Mouse (Mus musculus): ENCODE results near the gene Proca1.

Gene Proca1

DNA sequence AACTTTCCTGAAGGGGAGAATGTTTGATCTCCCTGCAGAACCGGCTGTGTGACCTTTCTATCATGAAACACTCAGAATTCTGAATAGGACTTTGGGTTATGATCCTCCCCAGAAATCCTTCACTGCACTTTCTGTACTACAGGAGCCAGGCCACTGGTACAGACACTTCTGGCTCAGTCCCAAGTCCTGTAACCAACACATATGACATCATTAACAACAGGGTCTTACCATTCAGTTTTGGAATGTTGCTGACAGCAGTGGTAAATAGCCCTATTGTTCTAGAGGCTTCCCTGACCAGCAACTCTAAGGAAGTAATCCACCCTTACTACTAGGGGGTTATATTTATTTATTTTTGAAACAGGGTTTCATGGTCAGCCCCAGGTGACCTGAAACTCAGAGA lies at the start of gene Proca1:
Gene Proca1, plus strand, starts transcription at position 280 of the 400 bp plus-strand sequence.
- no peak for DNase-seq (ENCODE audit: extremely low spot score, low read depth, low spot score)

DNA sequence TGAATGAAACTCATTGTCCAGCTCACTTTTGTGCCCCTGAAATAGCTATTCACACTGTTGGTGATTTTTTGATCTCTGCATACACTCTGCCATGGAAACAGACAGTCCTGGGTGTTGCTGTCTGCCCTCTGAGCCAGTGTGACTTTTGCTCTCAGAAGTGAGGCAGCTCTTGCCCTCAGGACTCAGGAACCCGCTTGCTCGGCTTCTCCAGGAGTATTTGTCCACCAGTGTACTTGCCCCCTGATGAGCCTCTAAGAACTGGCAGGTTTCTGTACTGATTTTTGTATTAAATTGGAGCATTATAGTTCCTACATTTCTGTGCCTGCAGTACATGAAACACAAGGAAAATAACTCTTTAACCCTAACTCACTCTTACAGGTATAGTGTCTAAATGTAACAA lies 49.7 kb upstream of the Proca1 start:
- no peak for DNase-seq (ENCODE audit: extremely low spot score, low read depth, low spot score)

- DNase-seq (ENCODE audit: extremely low spot score, low read depth, low spot score): no peak
Measured at GRCm38 (mm10) chr11:78146168-78146567, 47.0 kb upstream of the Proca1 start.

DNA sequence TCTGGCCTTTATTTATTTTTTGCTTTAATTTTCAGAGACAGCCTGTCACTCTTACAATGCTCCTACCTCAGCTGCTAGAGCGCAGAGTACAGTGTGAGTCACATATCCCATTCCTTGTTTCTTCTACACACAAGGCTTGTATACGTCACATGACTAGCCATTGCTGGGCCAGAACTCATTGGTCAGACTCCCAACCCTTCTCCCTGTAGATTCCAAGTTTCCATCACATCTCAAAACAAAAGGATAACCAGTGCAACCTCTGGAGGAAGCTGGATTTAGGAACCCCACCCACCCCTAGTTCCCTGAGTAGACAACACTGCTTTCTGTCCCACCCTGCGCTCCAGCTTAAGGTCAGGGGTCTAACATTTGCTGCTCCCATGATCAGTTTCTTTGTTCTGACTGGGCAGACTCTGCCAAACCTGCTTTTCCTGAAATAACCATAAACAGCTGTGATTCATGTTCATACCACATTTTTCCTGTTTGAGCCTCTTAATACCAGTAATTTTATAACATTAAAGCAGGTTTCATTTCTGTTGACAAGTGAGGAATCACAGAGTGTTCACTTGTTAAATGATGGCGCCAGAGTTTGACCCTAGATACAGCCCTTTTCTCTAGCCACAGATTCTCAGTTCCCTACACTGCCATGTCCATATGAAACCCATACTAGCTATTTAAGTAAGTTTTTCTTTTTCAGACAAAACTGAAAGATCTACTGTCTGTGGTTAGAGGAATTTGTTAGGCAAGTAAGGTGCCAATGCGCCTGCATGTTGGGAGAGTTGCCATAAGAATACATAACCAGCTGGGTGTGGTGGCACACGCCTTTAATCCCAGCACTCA lies 46.3 kb upstream of the Proca1 start:
- no peak for DNase-seq (ENCODE audit: extremely low spot score, low read depth, low spot score)

DNA sequence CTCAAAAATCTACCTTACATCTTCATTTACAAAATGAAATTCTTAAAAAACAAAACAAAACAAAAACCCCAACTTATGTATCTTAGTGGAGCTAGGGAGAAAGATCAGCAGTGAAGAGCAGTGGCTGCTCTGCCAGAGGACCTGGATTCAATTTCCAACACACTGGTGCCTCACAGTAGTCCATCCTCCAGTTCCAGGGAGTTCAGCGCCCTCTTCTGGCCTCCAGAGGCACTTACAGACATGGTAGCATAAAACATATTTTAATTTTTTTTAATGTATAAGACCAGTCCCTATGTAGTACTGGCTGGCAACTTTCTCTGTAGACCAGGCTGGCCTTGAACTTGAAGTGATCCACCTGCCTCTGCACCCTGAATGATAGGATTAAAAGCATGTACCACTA lies 42.0 kb upstream of the Proca1 start:
- DNase-seq (ENCODE audit: extremely low spot score, low read depth, low spot score): no peak

- DNase-seq (ENCODE audit: extremely low spot score, low read depth, low spot score): no peak
Measured at GRCm38 (mm10) chr11:78152299-78153231, 40.6 kb upstream of the Proca1 start.

DNA sequence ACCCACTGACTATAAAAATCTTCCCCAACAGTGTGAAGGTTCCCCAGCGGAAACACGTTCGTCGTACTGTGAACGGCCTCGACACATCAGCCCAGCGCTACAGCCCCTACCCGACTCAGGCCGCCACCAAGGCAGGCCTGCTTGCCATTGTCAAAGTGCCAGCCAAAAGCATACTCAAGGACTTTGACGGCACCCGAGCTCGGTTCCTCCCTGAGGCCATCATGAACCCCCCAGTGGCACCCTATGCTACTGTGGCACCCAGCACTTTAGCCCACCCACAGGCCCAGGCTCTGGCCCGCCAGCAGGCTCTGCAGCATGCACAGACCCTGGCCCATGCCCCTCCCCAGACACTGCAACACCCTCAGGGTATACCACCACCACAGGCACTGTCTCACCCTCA lies 39.4 kb upstream of the Proca1 start:
- no peak for DNase-seq (ENCODE audit: extremely low spot score, low read depth, low spot score)

DNA sequence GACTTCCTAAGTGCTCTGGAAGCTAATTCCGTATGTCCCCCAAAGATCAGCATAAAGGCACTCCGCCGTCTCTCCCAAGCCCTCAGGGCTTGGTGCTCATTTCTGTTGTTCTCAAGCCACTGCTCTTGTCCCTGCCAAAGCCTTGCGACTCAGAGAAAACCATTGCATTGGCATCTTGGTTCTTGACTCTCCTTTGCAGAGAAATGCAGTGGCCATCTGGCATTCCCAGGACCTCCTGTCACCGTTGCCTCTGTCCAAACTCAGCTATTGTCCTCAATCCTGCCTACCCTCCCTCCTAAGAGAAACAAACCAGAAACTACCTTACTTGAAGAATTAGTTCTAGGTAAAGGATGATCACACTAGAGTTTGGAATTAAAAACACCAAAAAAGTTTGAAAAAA lies 37.5 kb upstream of the Proca1 start:
- no peak for DNase-seq (ENCODE audit: extremely low spot score, low read depth, low spot score)

- no peak for DNase-seq (ENCODE audit: extremely low spot score, low read depth, low spot score)
Measured at GRCm38 (mm10) chr11:78156156-78156699, 37.0 kb upstream of the Proca1 start.

DNA sequence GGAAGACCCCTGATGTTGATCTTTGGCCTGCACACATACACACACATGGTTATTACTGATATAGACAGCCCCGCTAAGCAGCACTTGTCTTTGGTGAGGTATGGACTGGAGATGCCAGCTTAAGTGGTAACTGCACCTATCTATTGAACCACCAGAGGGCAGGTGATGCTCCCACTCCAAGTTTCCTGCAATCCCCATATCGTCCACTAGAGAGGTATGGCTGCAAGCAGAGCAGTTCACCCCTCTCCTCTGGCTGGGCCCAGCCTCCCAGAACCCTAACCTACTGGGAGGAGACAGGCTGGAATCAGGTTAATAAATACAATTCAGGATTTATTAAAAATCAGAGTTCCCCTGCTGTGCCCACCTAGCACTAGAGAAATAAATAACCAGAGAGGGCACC lies 34.1 kb upstream of the Proca1 start:
- DNase-seq (ENCODE audit: extremely low spot score, low read depth, low spot score): peak; percentile 88

- no peak for DNase-seq (ENCODE audit: extremely low spot score, low read depth, low spot score)
Measured at GRCm38 (mm10) chr11:78159557-78159956, 33.6 kb upstream of the Proca1 start.

GRCm38 (mm10) chr11:78160171-78160570 lies 33.0 kb upstream of the Proca1 start:
- DNase-seq (ENCODE audit: extremely low spot score, low read depth, low spot score): no peak

- DNase-seq (ENCODE audit: extremely low spot score, low read depth, low spot score): no peak
Measured at GRCm38 (mm10) chr11:78160675-78161074, 32.5 kb upstream of the Proca1 start.

DNA sequence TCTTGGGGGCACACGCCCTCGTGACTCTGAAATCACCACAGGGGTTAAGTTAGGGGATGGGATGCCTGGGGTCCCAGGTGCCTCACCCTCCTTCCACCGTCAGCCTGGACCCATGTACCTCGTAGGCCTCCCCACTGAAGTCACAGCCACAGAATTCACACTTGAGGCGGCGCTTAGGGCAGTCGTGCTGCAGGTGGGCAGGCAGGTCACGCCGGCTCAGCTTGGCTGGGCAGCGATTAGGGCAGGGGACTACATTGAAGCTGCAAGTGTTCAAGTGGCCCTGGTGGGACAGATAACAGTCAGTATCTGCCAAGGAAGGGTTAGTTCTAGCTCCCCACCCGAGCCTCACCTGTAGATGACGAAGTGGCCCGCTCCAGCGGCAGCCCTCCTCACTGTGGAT lies 32.0 kb upstream of the Proca1 start:
- no peak for DNase-seq (ENCODE audit: extremely low spot score, low read depth, low spot score)

- DNase-seq (ENCODE audit: extremely low spot score, low read depth, low spot score): no peak
Measured at GRCm38 (mm10) chr11:78161968-78162367, 31.2 kb upstream of the Proca1 start.

DNA sequence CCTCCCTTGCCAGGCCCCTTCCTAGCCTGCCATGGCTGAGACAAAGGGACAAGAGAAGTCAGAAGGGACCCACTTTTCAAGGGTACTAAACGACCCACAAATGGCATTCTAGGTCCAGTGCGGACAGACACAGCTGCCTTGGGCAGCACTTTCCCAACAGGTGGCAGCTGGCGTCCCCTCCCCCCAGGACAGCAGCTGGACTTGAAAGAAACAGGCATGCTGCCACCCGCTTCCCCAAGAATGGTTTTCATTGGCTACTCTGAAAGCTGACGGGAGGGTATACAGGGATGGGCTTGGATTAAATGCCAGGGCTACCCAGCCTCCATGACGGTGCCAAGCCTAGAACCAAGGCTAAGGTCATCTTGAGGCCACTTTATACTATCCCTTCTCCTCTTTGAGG lies 30.7 kb upstream of the Proca1 start:
- no peak for DNase-seq (ENCODE audit: extremely low spot score, low read depth, low spot score)

- no peak for DNase-seq (ENCODE audit: extremely low spot score, low read depth, low spot score)
Measured at GRCm38 (mm10) chr11:78163045-78163444, 30.1 kb upstream of the Proca1 start.

DNA sequence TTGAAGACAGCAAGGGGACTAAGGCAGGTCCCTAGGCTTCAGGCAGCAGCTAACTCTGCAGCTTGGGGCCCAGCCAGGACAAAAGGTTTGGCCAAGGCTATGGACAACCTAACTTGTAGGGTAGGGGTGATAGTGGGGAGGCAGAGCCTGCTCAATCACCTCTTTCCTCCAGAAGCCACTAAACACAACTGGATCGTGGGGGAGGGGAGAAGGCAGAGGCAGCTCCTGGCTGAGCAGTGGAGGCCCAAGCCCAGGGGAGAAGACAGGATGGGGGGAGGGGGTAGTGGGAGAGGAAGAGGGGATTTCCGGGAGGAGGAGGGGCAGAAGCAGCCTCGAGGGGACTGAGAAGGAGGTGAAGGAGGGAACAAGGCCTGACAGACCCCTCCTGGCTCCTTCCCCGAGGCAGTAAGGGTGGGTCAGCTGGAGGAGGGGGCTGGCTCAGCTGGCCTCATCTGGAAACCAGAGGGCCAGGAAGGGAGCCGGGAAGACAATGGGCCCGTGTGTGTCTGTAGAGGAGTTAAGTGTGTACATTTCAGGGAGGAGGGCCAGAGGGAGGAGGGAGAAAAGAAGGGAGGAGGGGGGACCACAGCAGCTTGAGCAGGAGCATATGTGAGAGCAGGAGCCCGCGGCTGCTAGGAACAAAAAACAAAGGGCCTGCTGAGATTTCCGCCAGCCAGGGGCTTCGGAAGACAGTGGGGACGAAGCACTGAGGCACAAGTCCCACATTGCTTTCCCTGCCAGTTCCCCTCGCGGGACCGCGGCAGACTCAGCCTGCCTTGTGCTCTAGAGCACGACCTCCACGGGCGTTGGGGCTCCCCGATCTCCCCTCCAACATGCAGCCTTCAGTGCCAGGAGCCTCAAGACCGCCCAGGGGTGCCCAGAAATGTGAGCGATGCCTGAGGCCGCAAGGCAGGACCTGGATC lies 29.2 kb upstream of the Proca1 start:
- no peak for DNase-seq (ENCODE audit: extremely low spot score, low read depth, low spot score)

DNA sequence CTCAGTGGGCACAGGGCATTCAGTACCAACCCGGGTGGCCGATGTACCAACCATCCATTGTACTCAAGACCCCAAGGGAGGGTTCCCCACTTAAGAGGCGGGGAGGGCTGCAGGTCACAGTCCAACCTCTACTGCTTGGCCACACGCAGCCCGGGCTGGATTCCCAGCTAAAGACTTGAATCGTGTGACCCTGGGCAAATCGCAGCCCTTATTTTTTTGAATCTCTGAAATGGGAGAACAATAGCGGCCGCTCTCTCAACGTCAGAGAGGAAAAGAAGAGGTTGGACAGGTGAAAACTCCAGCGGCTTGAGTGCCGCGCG lies 28.6 kb upstream of the Proca1 start:
- no peak for DNase-seq (ENCODE audit: extremely low spot score, low read depth, low spot score)

GRCm38 (mm10) chr11:78164924-78165760 lies 28.1 kb upstream of the Proca1 start, which contains the start of gene Traf4:
Gene Traf4 (minus strand): TSS chr11:78165589.
- no peak for DNase-seq (ENCODE audit: extremely low spot score, low read depth, low spot score)

Measured in hindlimb bud, embryonic 11.5 days (tissue).